Mouse (Mus musculus) monocyte, adult 2 months (primary cell): Measurements from ENCODE around the gene Jam3.
"Not testable (repeated sequence)": the region's sequence is repeated elsewhere in the genome, so short reads cannot be mapped to it uniquely, and the experiment has no call there.

ENCODE experiments used
- DNase-seq, 2 experiments: peaks; one replicate each; pipeline ENCODE4 v3.0.0; 2022; ENCODE audit warnings: low spot score in 2 of 2, low read depth in 1 of 2

The Jam3 gene

GRCm38 (mm10) chr9:27172839-27173238 lies 17.6 kb upstream of the Jam3 start:
- no peak for DNase-seq

GRCm38 (mm10) chr9:27170726-27171125 lies 15.5 kb upstream of the Jam3 start:
- DNase-seq: no peak

GRCm38 (mm10) chr9:27166981-27167380 lies 11.8 kb upstream of the Jam3 start:
- DNase-seq: no peak

GRCm38 (mm10) chr9:27165596-27165995 lies 10.4 kb upstream of the Jam3 start:
- no peak for DNase-seq

GRCm38 (mm10) chr9:27164957-27165356 lies 9.7 kb upstream of the Jam3 start:
- no peak for DNase-seq

GRCm38 (mm10) chr9:27163661-27164060 lies 8.4 kb upstream of the Jam3 start:
- DNase-seq: not testable (repeated sequence)

- DNase-seq: no peak
Measured at GRCm38 (mm10) chr9:27153861-27154260, 1.4 kb downstream of the Jam3 start.

- DNase-seq: no peak
Measured at GRCm38 (mm10) chr9:27149836-27150235, 5.4 kb downstream of the Jam3 start.

- DNase-seq: no peak
Measured at GRCm38 (mm10) chr9:27148631-27149471, 6.4 kb downstream of the Jam3 start.

- no peak for DNase-seq
Measured at GRCm38 (mm10) chr9:27147946-27148345, 7.3 kb downstream of the Jam3 start.

- DNase-seq: no peak
Measured at GRCm38 (mm10) chr9:27146826-27147225, 8.4 kb downstream of the Jam3 start.

GRCm38 (mm10) chr9:27144996-27145395 lies 10.2 kb downstream of the Jam3 start:
- DNase-seq: no peak

GRCm38 (mm10) chr9:27144271-27144840 lies 10.9 kb downstream of the Jam3 start:
- no peak for DNase-seq

- no peak for DNase-seq
Measured at GRCm38 (mm10) chr9:27140432-27141065, 14.7 kb downstream of the Jam3 start.

- no peak for DNase-seq
Measured at GRCm38 (mm10) chr9:27136651-27137050, 18.6 kb downstream of the Jam3 start.

- no peak for DNase-seq
Measured at GRCm38 (mm10) chr9:27135372-27135771, 19.8 kb downstream of the Jam3 start.

GRCm38 (mm10) chr9:27134410-27134809 lies 20.8 kb downstream of the Jam3 start:
- no peak for DNase-seq

- no peak for DNase-seq
Measured at GRCm38 (mm10) chr9:27128629-27129028, 26.6 kb downstream of the Jam3 start.

GRCm38 (mm10) chr9:27126543-27126942 lies 28.7 kb downstream of the Jam3 start:
- DNase-seq: no peak

- DNase-seq: no peak
Measured at GRCm38 (mm10) chr9:27125450-27125849, 29.8 kb downstream of the Jam3 start.

- DNase-seq: no peak
Measured at GRCm38 (mm10) chr9:27123947-27124346, 31.3 kb downstream of the Jam3 start.

- no peak for DNase-seq
Measured at GRCm38 (mm10) chr9:27122963-27123362, 32.3 kb downstream of the Jam3 start.
